Mouse (Mus musculus): Measurements from ENCODE around the gene Igsf23. TPM values are rescaled to one million over a fixed set of nuclear protein-coding genes. Genes with fewer than 3 reads are reported as not detected.
A peak's percentile ranks its signal among the peaks of the same experiment; 100 is the strongest.
"Not testable (repeated sequence)": the region's sequence is repeated elsewhere in the genome, so short reads cannot be mapped to it uniquely, and the experiment has no call there.

The Igsf23 gene
- 1 to 10 TPM; 1.9 to 2.9 TPM for total RNA-seq (2021)
- 8.6 and 9.9 TPM in 2 replicates for polyA plus RNA-seq (2012; rRNA removed)
- long read RNA-seq: 0 reads

- no peaks in the 10 kb centered on the region for H3K4me1 ChIP-seq (ENCODE audit: control insufficient read depth, insufficient read depth, low read length)
- H3K4me3 ChIP-seq: no peak within 1 kb of the TSS
- H3K27me3 ChIP-seq (ENCODE audit: control insufficient read depth, insufficient read depth, low read length): no peaks in the 10 kb centered on the region
- H3K79me2 ChIP-seq (replicated peaks; ENCODE audit: control insufficient read depth, insufficient read depth, low read length): no peaks in the 10 kb centered on the region
- no peak for TF ChIP-seq EP300 (IDR thresholded peaks at IDR 0.05; ENCODE audit: insufficient read depth, low read depth, low read length)
- no peak for TF ChIP-seq CTCF (IDR thresholded peaks at IDR 0.05)
- no peak for TF ChIP-seq POLR2A (IDR thresholded peaks at IDR 0.05; ENCODE audit: insufficient read depth, low read depth, low read length)
- no peak for DNase-seq
- no peak within 1 kb of the TSS for H3K9ac ChIP-seq (ENCODE audit: low read depth, low read length)
- no peak within 1 kb of the TSS for H3K27ac ChIP-seq
- WGBS: 38% methylated on average over 9 of the region's 9 CpGs
- H3K36me3 ChIP-seq (ENCODE audit: control insufficient read depth, insufficient read depth, low read length): no peaks in the 10 kb centered on the region
- intact Hi-C loops (cut with DNase I): no loop called here
These were observed at the start of gene Igsf23 for GRCm38 (mm10) chr7:19950589-19950988. TSS of gene Igsf23 (minus strand) at chr7:19950756.

DNA sequence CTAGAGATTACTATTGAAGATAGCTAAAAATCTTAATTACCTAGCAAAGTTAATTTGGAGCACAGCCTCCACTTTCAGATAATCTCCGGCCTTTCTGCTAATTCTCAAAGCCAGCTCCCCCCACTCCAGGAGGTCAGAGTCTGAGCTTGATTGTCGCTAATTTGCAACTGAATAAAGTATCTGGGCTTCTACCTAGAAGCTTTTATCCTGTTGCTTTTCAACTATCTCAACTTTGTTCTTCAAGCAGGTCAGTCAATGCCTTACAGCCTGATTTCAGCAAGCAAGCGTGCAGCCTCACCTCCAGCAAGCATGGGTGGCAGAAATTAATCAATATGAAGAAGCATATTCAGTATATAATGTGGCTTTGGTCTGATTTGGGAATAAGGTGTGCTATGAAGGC is 46.2 kb upstream of the Igsf23 start:
- 56% methylated on average over 3 of the region's 3 CpGs for WGBS

GRCm38 (mm10) chr7:19991165-19991564 is 40.6 kb upstream of the Igsf23 start, which contains the start of gene Nlrp9b:
TSS of gene Nlrp9b (plus strand) at chr7:19991465.
- intact Hi-C loops (cut with DNase I); H3K27me3 ChIP-seq (ENCODE audit: control insufficient read depth, insufficient read depth, low read length); DNase-seq; H3K27ac ChIP-seq; H3K9ac ChIP-seq (ENCODE audit: low read depth, low read length); H3K36me3 ChIP-seq (ENCODE audit: control insufficient read depth, insufficient read depth, low read length); H3K4me1 ChIP-seq (ENCODE audit: control insufficient read depth, insufficient read depth, low read length); H3K79me2 ChIP-seq (replicated peaks; ENCODE audit: control insufficient read depth, insufficient read depth, low read length); H3K4me3 ChIP-seq: not testable (repeated sequence)
- WGBS: 57% methylated on average over 8 of the region's 8 CpGs

More for the DNA sequence above, 46.2 kb upstream of the Igsf23 start:
- H3K4me1 ChIP-seq (ENCODE audit: control insufficient read depth, insufficient read depth, low read length); H3K9ac ChIP-seq (ENCODE audit: low read depth, low read length); DNase-seq; H3K79me2 ChIP-seq (replicated peaks; ENCODE audit: control insufficient read depth, insufficient read depth, low read length); H3K4me3 ChIP-seq; H3K36me3 ChIP-seq (ENCODE audit: control insufficient read depth, insufficient read depth, low read length); intact Hi-C loops (cut with DNase I); H3K27ac ChIP-seq; H3K27me3 ChIP-seq (ENCODE audit: control insufficient read depth, insufficient read depth, low read length): not testable (repeated sequence)

- Histone ChIP-seq H3K79me2 (replicated peaks; ENCODE audit: control insufficient read depth, insufficient read depth, low read length) (no peaks in the 10 kb centered on the region), H3K4me1 (ENCODE audit: control insufficient read depth, insufficient read depth, low read length) (no peaks in the 10 kb centered on the region), H3K9ac (ENCODE audit: low read depth, low read length) (no peak overlapping the region), H3K27me3 (ENCODE audit: control insufficient read depth, insufficient read depth, low read length) (no peaks in the 10 kb centered on the region), H3K4me3 (no peak overlapping the region), H3K27ac (no peak overlapping the region), H3K36me3 (ENCODE audit: control insufficient read depth, insufficient read depth, low read length) (no peaks in the 10 kb centered on the region)
- 82% methylated on average over 4 of the region's 4 CpGs for WGBS
- intact Hi-C loops (cut with DNase I): no loop called here
- DNase-seq: no peak
- TF ChIP-seq EP300 (IDR thresholded peaks at IDR 0.05; ENCODE audit: insufficient read depth, low read depth, low read length): no peak
- TF ChIP-seq POLR2A (IDR thresholded peaks at IDR 0.05; ENCODE audit: insufficient read depth, low read depth, low read length): no peak
- no peak for TF ChIP-seq CTCF (IDR thresholded peaks at IDR 0.05)
These were observed 21.0 kb upstream of the Igsf23 start for GRCm38 (mm10) chr7:19971516-19971915.

- peak in 1 of 2 experiments; percentile 1 for DNase-seq
- H3K79me2 ChIP-seq (replicated peaks; ENCODE audit: control insufficient read depth, insufficient read depth, low read length): no peaks in the 10 kb centered on the region
- 89% methylated on average over 8 of the region's 8 CpGs for WGBS
- H3K4me1 ChIP-seq (ENCODE audit: control insufficient read depth, insufficient read depth, low read length): no peaks in the 10 kb centered on the region
- no peak overlapping the region for H3K27ac ChIP-seq
- no peak overlapping the region for H3K9ac ChIP-seq (ENCODE audit: low read depth, low read length)
- intact Hi-C loops (cut with DNase I): no loop called here
- no peaks in the 10 kb centered on the region for H3K27me3 ChIP-seq (ENCODE audit: control insufficient read depth, insufficient read depth, low read length)
- no peaks in the 10 kb centered on the region for H3K36me3 ChIP-seq (ENCODE audit: control insufficient read depth, insufficient read depth, low read length)
- no peak overlapping the region for H3K4me3 ChIP-seq
- no peak for TF ChIP-seq EP300 (IDR thresholded peaks at IDR 0.05; ENCODE audit: insufficient read depth, low read depth, low read length)
- no peak for TF ChIP-seq CTCF (IDR thresholded peaks at IDR 0.05)
- TF ChIP-seq POLR2A (IDR thresholded peaks at IDR 0.05; ENCODE audit: insufficient read depth, low read depth, low read length): no peak
These were observed 19.6 kb upstream of the Igsf23 start for GRCm38 (mm10) chr7:19970196-19970595.

- Histone ChIP-seq H3K4me1 (ENCODE audit: control insufficient read depth, insufficient read depth, low read length) (no peaks in the 10 kb centered on the region), H3K27me3 (ENCODE audit: control insufficient read depth, insufficient read depth, low read length) (no peaks in the 10 kb centered on the region), H3K4me3 (no peak overlapping the region), H3K36me3 (ENCODE audit: control insufficient read depth, insufficient read depth, low read length) (no peaks in the 10 kb centered on the region), H3K9ac (ENCODE audit: low read depth, low read length) (no peak overlapping the region), H3K27ac (no peak overlapping the region), H3K79me2 (replicated peaks; ENCODE audit: control insufficient read depth, insufficient read depth, low read length) (no peaks in the 10 kb centered on the region)
- 96% methylated on average over 4 of the region's 4 CpGs for WGBS
- TF ChIP-seq CTCF (IDR thresholded peaks at IDR 0.05) (no peak), EP300 (IDR thresholded peaks at IDR 0.05; ENCODE audit: insufficient read depth, low read depth, low read length) (no peak), POLR2A (IDR thresholded peaks at IDR 0.05; ENCODE audit: insufficient read depth, low read depth, low read length) (no peak)
- peak in 1 of 2 experiments; percentile 7 for DNase-seq
- intact Hi-C loops (cut with DNase I): no loop called here
These were observed 19.1 kb upstream of the Igsf23 start for GRCm38 (mm10) chr7:19969541-19970090.
